Mouse (Mus musculus): Measurements from ENCODE around the gene Amph. TPM values are rescaled to one million over a fixed set of nuclear protein-coding genes. Genes with fewer than 3 reads are reported as not detected.
"Not testable (repeated sequence)": the region's sequence is repeated elsewhere in the genome, so short reads cannot be mapped to it uniquely, and the experiment has no call there.

Amph gene
- polyA plus RNA-seq, 1 experiment, result 0.76 TPM

GRCm38 (mm10) chr13:19113034-19113922 lies 165.3 kb downstream of the Amph start:
- H3K36me3 ChIP-seq (ENCODE audit: control insufficient read depth, insufficient read depth, low read length), result no peaks in the 10 kb centered on the region
- WGBS, result 85% methylated on average over 14 of the region's 14 CpGs
- no peak overlapping the region for H3K27ac ChIP-seq (ENCODE audit: insufficient read depth, low read depth, low read length)
- H3K4me3 ChIP-seq (ENCODE audit: low read depth, low read length), result no peak overlapping the region
- H3K4me1 ChIP-seq (ENCODE audit: control insufficient read depth, insufficient read depth, insufficient read length, low read length), result no peaks in the 10 kb centered on the region
- no peaks in the 10 kb centered on the region for H3K27me3 ChIP-seq (ENCODE audit: control insufficient read depth, insufficient read depth, low read length)
- no peak for TF ChIP-seq POLR2A (IDR thresholded peaks at IDR 0.05; ENCODE audit: low read depth, low read length)

DNA sequence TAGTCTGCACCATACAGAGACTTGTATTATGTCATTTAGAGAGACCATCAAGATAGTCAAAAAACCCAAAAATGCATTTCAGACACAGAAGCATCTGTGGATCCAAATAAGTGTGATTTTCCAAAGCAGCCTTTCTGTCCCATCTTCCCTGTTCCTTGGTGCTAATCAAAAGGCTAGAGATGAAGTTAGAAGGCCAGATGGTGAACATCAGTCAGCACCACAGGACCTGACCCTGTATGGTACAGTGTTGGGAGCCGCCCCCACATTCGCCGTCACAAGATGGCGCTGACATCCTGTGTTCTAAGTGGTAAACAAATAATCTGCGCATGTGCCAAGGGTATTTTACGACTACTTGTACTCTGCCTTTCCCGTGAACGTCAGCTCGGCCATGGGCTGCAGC lies 166.8 kb downstream of the Amph start:
- H3K27me3 ChIP-seq (ENCODE audit: control insufficient read depth, insufficient read depth, low read length); H3K4me1 ChIP-seq (ENCODE audit: control insufficient read depth, insufficient read depth, insufficient read length, low read length); H3K36me3 ChIP-seq (ENCODE audit: control insufficient read depth, insufficient read depth, low read length); H3K4me3 ChIP-seq (ENCODE audit: low read depth, low read length); H3K27ac ChIP-seq (ENCODE audit: insufficient read depth, low read depth, low read length): not testable (repeated sequence)
- WGBS, result 91% methylated on average over 9 of the region's 9 CpGs

- Histone ChIP-seq H3K4me1 (ENCODE audit: control insufficient read depth, insufficient read depth, insufficient read length, low read length) (no peaks in the 10 kb centered on the region), H3K27ac (ENCODE audit: insufficient read depth, low read depth, low read length) (no peak overlapping the region), H3K27me3 (ENCODE audit: control insufficient read depth, insufficient read depth, low read length) (no peaks in the 10 kb centered on the region), H3K4me3 (ENCODE audit: low read depth, low read length) (no peak overlapping the region), H3K36me3 (ENCODE audit: control insufficient read depth, insufficient read depth, low read length) (no peaks in the 10 kb centered on the region)
- 34% methylated on average over 5 of the region's 5 CpGs for WGBS
- TF ChIP-seq POLR2A (IDR thresholded peaks at IDR 0.05; ENCODE audit: low read depth, low read length) (no peak), CTCF (IDR thresholded peaks at IDR 0.05; ENCODE audit: extremely low read depth, insufficient read length, insufficient replicate concordance, low read depth, low read length) (no peak)
Measured at GRCm38 (mm10) chr13:19126912-19127552, 179.0 kb downstream of the Amph start.

GRCm38 (mm10) chr13:19133833-19134232 lies 185.8 kb downstream of the Amph start:
- 36% methylated on average over 4 of the region's 4 CpGs for WGBS
- H3K36me3 ChIP-seq (ENCODE audit: control insufficient read depth, insufficient read depth, low read length), result no peaks in the 10 kb centered on the region
- no peak overlapping the region for H3K4me3 ChIP-seq (ENCODE audit: low read depth, low read length)
- H3K27ac ChIP-seq (ENCODE audit: insufficient read depth, low read depth, low read length), result no peak overlapping the region
- H3K27me3 ChIP-seq (ENCODE audit: control insufficient read depth, insufficient read depth, low read length), result no peaks in the 10 kb centered on the region
- H3K4me1 ChIP-seq (ENCODE audit: control insufficient read depth, insufficient read depth, insufficient read length, low read length), result no peaks in the 10 kb centered on the region
- TF ChIP-seq CTCF (IDR thresholded peaks at IDR 0.05; ENCODE audit: extremely low read depth, insufficient read length, insufficient replicate concordance, low read depth, low read length), result no peak
- no peak for TF ChIP-seq POLR2A (IDR thresholded peaks at IDR 0.05; ENCODE audit: low read depth, low read length)

DNA sequence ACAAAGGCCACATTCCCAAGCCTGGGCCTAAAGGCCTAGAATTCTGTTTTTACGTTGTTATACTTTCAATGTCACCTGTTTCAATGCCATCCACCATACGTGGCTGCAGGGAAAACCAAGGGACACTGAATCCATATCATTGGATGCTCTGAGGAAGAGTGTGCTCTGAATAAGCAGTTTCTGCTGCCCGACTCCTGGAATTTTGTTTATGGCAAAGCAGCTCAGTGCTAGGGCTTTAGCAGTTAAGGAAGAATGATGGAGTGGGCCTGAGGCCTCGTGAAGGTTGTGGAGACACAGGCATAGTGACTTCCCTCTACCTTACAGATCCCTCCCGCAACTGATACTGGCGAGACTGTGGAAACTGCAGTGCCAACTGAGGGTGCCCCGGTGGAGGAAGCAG lies 189.2 kb downstream of the Amph start:
- Histone ChIP-seq H3K4me1 (ENCODE audit: control insufficient read depth, insufficient read depth, insufficient read length, low read length) (no peaks in the 10 kb centered on the region), H3K27me3 (ENCODE audit: control insufficient read depth, insufficient read depth, low read length) (no peaks in the 10 kb centered on the region), H3K27ac (ENCODE audit: insufficient read depth, low read depth, low read length) (no peak overlapping the region), H3K4me3 (ENCODE audit: low read depth, low read length) (no peak overlapping the region), H3K36me3 (ENCODE audit: control insufficient read depth, insufficient read depth, low read length) (no peaks in the 10 kb centered on the region)
- no peak for TF ChIP-seq CTCF (IDR thresholded peaks at IDR 0.05; ENCODE audit: extremely low read depth, insufficient read length, insufficient replicate concordance, low read depth, low read length)
- TF ChIP-seq POLR2A (IDR thresholded peaks at IDR 0.05; ENCODE audit: low read depth, low read length), result no peak
- 71% methylated on average over 7 of the region's 7 CpGs for WGBS

GRCm38 (mm10) chr13:19137932-19138331 lies 189.9 kb downstream of the Amph start:
- no peaks in the 10 kb centered on the region for H3K4me1 ChIP-seq (ENCODE audit: control insufficient read depth, insufficient read depth, insufficient read length, low read length)
- 47% methylated on average over 5 of the region's 5 CpGs for WGBS
- no peaks in the 10 kb centered on the region for H3K27me3 ChIP-seq (ENCODE audit: control insufficient read depth, insufficient read depth, low read length)
- H3K4me3 ChIP-seq (ENCODE audit: low read depth, low read length), result no peak overlapping the region
- TF ChIP-seq CTCF (IDR thresholded peaks at IDR 0.05; ENCODE audit: extremely low read depth, insufficient read length, insufficient replicate concordance, low read depth, low read length) (no peak), POLR2A (IDR thresholded peaks at IDR 0.05; ENCODE audit: low read depth, low read length) (no peak)
- H3K27ac ChIP-seq (ENCODE audit: insufficient read depth, low read depth, low read length), result no peak overlapping the region
- no peaks in the 10 kb centered on the region for H3K36me3 ChIP-seq (ENCODE audit: control insufficient read depth, insufficient read depth, low read length)

- H3K27ac ChIP-seq (ENCODE audit: insufficient read depth, low read depth, low read length), result no peak overlapping the region
- no peaks in the 10 kb centered on the region for H3K27me3 ChIP-seq (ENCODE audit: control insufficient read depth, insufficient read depth, low read length)
- no peaks in the 10 kb centered on the region for H3K4me1 ChIP-seq (ENCODE audit: control insufficient read depth, insufficient read depth, insufficient read length, low read length)
- TF ChIP-seq CTCF (IDR thresholded peaks at IDR 0.05; ENCODE audit: extremely low read depth, insufficient read length, insufficient replicate concordance, low read depth, low read length), result no peak
- TF ChIP-seq POLR2A (IDR thresholded peaks at IDR 0.05; ENCODE audit: low read depth, low read length), result no peak
- WGBS, result 89% methylated on average over 2 of the region's 2 CpGs
- no peaks in the 10 kb centered on the region for H3K36me3 ChIP-seq (ENCODE audit: control insufficient read depth, insufficient read depth, low read length)
- no peak overlapping the region for H3K4me3 ChIP-seq (ENCODE audit: low read depth, low read length)
Measured at GRCm38 (mm10) chr13:19138550-19138949, 190.5 kb downstream of the Amph start.
